Mouse (Mus musculus) right cerebral cortex, adult 18-20 months (tissue): ENCODE results near the gene Lrmp.

Source experiments
- DNase-seq: peaks from one replicate; pipeline ENCODE4 v3.0.0; 2022; ENCODE audit warnings: mixed read lengths

Lrmp gene

DNA sequence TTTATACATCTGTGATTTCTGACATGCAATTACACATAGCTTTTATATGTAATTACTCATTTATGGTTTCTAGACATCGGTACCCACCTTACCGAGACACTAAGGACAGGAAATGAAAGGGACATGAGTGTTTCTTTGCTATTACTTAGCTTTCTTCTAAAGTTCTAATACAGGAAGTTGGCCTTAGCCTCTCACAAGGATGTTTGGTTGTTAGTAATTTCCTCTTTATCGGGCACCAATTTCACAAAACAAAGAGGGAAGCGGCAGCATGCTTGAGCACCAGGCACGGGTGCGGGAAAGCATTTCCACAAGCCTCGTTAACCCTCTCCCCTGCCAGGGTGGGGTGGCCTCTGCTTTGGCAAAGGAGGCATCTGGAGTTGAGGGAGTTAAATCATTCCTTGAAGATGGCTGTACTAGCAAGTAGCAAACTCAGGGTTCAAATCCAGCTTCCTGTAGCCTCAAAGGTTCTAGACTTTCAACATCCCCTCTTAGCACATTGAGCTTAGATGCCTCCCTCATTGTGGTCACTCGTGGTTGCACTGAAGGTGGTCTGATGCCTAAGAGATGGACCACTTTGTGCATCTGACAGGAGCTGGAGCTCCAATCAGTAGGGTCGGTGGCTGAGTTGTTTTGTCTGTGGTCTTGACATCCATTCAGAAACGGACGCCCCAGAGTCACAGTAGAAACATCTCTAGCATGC, 24.5 kb downstream of the Lrmp start:
- DNase-seq, result no peak

DNA sequence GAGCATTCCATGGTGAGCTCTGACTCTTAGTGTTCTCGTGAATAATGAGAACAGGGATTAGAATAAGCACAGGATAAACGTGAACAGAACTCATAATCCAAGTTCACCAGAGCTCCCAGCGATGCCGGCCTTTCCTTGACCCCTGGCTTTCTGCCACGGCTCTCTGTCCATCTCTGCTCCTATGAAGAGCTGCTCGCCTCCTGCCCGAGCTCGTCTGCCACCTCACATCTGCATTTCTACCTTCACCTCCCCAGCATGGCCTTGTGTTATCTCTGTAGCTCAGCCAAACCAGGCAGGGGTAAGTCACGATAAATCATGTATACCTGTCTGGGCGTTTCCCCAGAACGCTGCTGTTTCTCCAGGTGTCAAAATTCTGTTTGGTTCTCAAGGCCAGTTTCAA, 25.3 kb downstream of the Lrmp start:
- DNase-seq, result no peak

DNA sequence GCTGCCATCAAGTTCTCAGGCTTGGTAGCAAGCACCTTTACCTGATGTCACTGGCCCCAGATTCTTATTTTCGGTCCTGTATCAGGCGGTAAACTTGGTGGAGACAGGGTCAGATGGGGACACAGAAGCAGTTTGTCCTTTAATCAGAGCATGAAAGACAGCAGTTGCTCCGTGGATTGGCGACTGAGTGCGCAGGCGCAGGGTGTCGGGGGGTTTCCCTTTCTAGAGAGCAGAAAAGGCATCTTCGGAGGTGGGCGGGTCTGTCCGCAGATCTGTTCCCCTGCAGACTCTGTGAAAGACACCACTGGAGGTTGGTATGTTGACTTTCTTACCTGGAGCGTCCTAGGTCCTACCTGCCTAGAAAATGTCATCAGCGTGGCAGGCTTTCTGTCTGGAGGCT, 26.4 kb downstream of the Lrmp start:
- no peak for DNase-seq

DNA sequence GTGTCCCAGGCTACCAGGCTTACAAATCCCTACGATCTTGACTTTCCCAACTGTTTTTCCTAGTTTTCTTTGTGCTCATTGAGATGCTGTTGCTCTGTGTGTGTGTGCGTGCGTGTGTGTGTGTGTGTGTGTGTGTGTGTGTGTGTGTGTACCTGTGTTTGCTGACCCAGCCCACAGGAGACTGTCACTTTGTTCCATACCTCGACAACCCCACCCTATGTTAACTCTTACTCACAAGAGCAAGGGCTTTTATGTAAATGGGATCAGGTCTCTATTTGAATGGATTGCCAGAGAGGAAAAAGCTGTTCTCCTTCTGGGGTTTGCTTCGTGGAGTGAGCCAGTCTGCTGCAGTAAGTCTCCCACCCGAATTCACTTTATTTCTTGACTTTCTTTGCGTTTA, 29.7 kb downstream of the Lrmp start:
- no peak for DNase-seq

DNA sequence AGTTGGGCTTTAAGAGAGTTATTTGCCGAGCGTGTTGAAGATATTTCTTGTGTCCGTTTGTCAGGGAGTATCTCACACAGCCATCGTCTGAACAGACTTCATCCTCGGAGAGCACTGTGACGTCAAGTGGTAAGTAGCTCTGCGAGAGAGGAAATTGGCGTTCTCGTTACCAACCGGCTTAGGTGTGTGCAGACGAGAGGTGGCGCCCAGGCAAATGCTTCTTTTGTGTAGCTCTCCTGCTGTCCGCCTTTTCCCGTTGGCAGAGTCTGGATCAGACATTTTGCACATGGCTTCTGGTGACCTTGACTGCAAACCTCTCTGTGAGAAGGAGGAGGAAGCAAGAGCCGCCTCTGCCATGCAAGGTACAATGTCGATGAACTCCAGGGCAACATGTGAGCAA, 32.3 kb downstream of the Lrmp start:
- DNase-seq, result no peak

DNA sequence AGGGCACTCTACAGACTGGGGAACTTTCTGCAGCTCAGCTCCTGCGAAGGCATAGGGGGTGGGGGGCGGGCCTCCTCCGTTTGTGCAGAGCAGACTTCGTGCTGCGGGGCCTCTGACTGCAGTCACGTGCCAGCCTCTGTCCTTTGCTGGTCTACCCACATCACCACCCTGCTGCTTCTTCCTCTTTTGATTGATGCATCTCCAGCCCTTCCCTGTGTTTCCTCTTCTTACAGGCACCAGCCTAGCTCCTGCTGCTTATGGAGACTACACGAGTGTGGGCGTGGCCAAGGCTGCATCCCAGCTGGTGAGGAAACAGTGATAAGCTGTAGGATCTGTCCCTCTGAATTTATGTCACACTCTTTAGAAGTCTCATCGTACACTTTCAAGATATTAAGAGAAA, 33.6 kb downstream of the Lrmp start:
- DNase-seq, result peak; percentile 8

DNA sequence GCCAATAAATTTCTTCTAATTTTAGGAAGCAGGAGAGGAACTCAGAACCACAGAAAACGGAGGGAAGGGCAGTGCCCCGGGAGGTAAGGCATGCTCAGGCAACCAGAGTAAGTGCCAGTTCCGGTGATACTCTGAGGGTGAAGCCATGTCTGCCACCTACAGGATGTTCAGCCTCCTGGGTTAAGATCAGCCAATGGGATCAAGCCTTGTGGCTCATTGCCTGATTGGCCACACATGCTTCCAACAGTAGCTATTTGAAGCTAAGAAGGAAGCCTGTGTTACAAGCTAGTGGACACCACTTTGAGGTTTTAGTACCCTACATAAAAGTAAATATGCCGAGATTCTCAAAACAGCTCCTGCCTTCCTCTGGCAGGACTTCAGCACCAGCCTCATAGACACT, 43.2 kb downstream of the Lrmp start:
- DNase-seq, result no peak

DNA sequence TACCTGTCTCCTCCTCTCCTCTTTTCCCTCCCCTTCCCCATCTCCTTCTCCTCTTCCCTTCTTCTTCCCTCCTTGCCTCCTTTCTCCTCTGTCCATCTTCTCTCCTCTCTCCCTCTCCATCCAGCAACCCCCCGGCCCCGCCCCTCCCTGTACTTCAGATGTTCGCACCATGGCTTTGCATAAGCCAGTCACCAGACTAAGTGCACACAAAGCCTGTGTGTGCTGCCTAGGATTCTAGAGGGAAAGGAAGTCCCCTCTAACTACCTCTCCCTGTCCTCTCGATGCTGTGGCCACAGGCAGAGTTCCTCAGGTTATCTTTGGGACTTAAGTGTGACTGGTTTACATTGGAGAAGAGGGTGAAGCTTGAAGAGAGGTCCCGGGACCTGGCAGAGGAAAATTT, 45.1 kb downstream of the Lrmp start:
- DNase-seq, result no peak

DNA sequence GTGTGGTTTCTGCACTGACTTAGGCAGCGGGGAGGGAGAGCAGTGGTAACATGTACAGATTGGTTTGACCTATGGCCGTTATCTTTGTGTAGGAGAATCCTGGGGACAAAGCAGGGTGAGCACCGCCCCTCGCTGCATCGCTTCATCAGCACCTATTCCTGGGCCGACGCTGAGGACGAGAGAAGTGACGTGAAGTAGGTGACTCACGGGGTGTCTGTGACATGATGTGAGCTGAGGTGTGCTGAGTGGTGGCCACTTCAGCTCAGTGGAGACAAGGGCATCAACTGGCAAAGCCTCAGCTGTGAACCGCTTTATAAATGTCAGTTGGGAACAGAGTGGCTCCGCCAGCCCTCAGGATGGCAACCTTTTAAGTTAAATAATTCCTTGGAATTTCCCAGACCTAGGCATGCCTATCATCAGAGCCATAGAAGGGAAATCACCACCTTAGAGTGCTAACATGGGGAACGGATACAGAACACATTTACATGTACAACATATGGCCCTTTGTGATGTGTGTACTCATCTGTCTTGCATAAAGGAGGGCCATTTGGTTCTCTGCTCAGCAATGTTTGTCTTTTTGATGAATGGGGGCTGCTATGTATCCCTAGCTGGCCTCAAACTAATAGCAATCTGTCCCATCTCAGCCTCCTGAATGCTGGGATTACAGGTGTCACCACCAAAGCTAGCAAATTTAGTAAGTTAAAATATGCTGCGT, 56.6 kb downstream of the Lrmp start:
- no peak for DNase-seq

DNA sequence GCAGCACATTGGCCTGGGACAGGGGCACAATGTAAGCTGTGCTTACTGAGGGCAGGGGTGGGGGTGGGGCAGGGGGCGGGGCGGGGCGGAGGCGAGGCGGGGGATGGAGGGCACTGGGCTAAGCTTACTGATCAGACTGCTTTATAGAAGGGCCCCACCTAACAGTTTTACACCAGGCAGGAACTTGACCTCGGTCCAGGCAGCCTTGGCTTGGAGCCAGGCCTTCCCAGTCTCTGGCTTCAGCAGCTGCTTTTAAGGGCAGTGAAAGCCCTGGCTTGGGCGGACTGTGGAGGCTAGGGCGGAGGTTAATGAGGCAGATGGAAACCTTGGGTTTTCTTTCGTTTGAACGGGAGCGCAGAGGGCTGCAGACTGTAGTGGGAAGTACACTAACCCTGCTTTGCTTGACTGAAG, 58.3 kb downstream of the Lrmp start:
- DNase-seq, result no peak

DNA sequence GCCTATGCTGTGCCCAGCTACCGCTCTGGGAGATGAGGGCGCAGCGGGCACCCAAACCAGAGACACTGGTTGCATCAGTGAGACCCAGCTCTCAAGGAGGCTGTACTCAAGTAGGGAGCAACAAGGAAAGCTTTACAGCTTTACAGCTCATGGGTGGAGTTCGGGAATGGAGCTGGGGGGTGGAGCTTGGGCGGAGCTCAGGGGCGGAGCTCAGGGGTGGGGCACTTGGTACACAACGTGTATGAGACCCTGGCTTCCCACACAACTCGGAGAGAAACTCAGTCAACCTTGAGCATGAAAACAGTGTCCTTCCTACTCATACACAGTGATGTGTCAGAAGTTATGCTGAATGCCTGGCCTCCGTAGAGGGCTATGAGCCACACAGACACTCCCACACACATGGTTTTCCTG, 60.1 kb downstream of the Lrmp start:
- no peak for DNase-seq

DNA sequence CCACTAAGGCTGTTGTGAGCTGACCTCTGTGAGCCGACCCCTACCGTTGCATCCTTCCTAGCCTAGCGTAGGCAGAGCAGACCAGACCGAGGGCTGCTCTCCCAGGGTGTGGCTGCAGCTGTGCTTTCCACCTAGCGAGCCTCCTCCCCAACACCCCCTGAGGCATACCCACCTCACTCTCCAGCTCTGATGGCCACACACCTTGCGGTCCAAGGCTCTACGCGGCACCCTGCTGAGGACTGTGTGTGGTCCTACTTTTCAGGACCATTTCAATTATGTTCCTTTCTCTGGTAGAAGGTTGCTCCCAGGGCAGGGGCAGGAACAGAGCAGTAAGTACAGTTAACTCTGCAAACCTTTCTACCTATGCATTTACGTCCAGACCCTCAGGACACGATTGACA, 61.0 kb downstream of the Lrmp start:
- DNase-seq, result no peak

DNA sequence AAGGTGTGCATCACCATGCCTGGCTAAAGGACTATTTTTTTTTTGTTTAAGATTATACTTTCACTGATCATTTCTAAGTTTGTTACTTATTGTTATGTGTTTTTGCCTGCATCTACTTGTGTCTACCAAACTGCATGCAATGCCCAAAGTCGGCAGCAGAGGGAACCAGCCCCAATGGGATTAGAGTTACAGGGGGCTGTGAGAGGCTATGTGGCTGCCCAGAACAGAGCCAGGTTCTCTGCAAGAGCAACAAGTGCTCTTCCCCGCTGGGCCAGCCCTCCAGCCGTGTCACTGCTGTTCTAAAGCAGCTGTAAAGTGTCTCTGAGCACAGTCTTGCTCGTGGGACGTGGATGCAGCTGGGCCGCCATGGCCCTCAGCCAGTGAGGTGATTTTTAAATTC, 64.2 kb downstream of the Lrmp start:
- peak; percentile 18 for DNase-seq

DNA sequence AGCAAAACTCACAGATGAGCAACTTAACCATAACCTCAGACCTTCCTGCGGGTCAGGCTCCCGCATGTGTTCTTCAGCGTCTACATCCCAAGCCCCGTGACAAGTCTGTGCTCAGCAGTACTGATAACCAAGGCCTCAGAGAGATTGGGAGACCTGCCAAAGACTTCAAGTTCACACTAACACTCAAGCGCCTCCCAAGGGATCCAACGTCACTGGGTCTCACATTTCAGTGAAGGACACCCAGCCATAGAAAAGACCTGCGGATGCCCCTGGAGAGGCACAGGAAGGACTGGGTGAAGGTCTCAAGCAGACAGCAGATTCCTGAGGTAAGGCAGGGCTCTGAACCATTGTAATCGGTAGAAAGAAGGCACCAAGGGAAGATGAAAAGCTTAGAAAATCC, 66.6 kb downstream of the Lrmp start:
- DNase-seq, result no peak

DNA sequence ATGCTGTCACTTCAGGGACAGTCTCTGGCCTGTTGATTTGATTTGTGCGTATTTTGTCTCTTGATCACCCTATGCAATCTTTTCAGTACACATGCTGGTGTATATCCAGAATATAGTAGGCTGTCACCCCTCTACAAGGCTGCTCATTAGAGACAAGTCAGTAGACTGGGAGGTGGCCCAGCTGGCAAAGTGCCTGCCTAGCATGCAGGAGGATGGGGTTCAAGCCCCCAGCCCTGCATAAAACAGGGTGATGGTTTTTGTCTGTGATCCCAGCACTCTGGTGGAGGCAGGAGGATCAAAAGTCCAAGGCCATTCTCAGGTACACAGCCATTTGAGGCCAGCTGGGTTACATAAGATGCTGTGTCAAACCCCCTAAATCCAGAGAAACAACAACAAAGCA, 70.6 kb downstream of the Lrmp start:
- DNase-seq, result no peak

DNA sequence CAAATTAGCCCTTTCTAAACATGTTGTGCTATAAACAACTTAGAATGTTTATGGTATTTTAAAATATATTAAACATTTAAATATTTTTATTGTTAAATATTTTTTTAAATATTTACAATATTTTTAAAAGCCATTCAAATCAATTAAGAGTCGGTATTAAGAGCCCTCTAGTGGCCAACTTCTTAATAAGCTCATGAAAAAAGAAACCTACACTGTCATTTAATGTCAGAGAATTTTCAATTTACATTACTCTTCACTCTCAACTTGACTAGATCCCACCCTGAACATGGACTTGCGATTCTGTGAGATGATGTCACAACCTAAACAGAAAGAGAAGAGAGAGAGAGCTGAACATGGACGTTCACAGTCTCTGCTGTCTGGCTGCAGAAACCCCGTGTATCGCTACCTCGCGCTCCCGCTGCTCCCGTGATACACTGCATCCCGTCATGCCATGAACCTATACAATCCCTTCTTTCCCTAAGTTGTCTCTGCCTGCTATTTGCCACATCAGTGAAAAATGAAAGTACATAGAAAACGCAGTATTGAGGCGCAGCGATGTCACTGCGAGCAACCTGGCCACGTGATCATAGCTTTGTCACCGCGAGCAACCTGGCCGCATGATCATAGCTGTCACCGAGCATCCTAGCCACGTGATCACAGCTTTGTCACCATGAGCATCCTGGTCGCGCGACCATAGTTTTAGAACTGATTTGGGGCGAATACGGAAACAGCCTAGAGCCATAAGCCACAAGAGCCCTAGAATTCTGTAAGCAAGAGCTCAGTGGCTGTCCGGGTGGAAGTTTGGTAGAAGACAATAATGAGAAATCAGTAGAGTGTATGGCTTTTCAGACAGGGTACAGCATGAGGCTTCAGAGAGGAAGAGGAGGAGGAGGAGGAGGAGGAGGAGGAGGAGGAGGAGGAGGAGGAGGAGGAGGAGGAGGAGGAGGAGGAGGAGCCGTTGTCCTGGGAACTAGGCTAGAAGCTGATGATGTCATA, 71.9 kb downstream of the Lrmp start:
- peak; percentile 45 for DNase-seq

DNA sequence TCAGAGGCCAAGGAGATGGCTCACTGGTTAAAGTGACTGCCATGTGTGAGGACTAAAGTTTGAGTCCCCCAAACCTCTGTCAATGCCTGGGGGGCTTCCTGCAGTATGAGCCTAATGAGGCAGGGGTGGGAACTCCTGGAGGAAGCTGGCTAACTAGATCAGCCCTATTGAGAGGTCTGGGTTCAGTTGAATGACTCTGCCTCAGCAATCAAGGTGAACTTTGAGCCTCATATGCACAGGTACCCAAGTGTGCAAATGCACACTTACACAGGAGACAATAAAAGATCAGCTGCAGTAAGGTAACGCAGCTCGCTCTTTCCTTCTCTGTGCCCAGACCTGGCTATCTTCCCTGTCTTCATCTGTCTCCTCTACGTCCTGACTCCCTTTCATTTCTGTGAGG, 77.6 kb downstream of the Lrmp start:
- DNase-seq, result no peak

DNA sequence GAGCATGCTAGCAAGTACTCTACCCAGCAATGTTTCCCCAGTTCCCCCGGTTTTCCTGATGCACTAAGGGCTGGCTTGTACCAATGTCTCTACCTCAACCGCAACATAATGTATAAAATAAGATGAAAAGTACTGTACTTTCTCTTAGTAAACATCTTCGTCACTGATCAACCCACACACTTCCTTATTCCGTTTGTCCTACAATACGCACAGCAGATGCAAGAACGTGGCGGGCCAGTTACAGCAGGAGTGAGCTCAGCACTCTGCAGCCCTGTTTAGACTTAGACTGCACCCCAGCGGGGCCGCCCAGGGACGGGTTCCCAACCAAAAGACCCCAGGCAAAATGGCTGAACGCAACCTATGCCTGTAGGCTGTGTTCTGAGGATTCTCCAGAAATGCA, 78.0 kb downstream of the Lrmp start:
- no peak for DNase-seq

DNA sequence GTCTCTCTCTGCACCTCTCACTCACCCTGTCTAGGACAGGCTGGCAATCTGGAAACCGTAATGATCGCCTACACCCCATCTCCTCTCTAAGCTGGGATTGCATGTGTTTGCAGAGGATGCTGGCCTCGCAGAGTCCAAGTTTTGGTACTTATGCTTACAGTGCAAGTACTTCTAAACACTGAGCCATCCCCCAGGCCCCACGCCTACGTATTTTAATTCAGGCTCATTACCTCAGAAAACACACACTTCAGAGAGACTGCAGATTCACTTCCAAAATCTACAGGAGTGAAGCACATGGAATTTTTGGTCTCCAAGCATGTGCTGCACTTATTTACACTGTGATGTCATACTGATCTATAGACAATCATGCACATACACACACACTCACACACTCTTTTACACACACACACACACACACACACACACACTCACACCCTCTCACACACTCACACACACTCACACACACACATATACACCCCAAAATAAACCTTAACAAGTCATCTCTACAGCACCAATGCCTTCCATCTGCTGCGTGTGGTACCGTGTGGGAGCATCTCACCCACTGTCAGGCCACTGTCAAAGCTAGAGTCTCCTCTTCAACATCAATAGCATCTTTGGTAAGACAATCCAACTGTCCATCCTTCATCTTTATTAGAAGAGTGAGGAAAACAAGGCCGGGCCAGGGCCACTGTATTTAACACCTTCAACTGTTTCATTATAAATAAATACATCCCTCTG, 82.7 kb downstream of the Lrmp start:
- peak; percentile 31 for DNase-seq

DNA sequence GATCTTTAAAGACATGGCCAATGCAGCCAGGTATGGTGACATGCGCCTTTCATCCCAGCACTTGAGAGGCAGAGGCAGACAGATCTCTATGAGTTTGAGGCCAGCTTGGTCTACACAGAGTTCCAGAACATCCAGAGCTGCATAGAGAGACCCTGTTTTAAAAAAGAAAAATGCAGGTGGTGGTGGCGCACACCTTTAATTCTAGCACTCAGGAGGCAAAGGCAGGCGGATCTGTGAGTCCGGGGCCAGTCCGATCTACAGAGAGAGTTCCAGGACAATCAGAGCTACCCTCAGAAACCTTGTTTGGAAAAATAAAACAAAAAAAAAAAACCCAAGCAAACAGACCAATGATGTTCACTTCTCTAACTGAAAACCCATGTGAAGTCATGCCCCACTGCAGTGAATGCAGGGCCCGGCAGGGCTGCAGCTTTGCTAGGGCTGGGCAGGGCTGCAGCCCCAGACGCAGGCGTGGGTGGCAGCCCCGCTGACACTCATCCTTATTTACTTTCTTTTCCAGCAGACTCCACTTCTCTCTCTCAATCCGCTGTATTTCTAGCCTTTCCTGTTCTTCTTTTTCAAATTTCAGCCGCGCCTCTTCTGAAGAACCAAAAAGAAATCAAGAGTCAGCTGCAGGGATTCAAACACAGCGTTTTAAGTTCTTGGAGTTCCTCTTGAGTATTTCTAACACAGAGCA, 87.1 kb downstream of the Lrmp start:
- no peak for DNase-seq

DNA sequence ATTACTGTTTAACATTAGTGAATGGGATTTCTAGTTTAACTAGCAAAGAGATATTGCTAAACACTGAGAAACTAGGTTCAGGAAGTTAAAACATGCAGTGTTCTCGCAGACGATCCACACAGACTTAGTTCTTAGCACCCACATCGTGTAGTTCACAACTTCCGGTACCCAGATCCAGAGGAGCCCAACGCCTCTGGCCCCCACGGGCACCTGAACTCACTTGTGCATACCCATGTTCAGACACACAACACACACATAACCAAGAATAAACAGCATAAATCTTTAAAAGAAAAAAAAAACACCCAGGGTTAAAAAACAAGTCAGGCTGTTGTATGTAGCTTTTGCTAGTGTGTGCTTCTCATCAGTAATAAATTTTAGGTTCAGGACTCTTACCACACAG, 89.0 kb downstream of the Lrmp start:
- no peak for DNase-seq

DNA sequence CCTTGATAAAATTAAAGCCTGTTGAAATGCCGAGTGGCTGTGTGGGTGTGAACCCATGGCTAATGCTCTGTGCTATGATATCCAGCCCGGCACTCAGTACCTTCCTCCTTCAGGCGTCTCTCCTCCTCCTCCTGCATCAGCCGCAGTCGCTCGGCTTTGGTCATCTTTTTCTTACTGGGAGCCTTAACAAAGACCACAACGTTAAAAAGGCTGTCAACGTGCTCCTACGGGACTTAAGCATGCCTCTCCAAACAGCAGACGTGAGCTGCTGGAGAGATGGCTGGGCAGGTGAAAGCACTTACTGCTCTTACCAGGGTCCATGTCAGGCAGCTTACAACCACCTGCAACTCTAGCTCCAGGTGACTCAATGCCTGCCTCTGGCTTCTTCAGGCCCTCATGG, 89.7 kb downstream of the Lrmp start:
- DNase-seq, result no peak
